Mouse (Mus musculus): ENCODE measurements around the gene Wwox.

GRCm38 (mm10) chr8:114421544-114421943, 17.9 kb upstream of the Wwox start:
- TF ChIP-seq CTCF (IDR thresholded peaks at IDR 0.05; ENCODE audit: insufficient read depth, low read depth, low read length) = no peak
- no peak for TF ChIP-seq POLR2A (IDR thresholded peaks at IDR 0.05; ENCODE audit: insufficient read depth, low read depth, low read length)
